Mouse (Mus musculus) telencephalon, adult 2 months (tissue): ENCODE measurements around the gene Gdnf.
A peak's percentile ranks its signal among the peaks of the same experiment; 100 is the strongest.

ENCODE experiments used
- DNase-seq: peaks from one replicate; pipeline ENCODE4 v3.0.0-alpha.2; 2011; ENCODE audit warnings: low read depth, low spot score

Gdnf gene

DNA sequence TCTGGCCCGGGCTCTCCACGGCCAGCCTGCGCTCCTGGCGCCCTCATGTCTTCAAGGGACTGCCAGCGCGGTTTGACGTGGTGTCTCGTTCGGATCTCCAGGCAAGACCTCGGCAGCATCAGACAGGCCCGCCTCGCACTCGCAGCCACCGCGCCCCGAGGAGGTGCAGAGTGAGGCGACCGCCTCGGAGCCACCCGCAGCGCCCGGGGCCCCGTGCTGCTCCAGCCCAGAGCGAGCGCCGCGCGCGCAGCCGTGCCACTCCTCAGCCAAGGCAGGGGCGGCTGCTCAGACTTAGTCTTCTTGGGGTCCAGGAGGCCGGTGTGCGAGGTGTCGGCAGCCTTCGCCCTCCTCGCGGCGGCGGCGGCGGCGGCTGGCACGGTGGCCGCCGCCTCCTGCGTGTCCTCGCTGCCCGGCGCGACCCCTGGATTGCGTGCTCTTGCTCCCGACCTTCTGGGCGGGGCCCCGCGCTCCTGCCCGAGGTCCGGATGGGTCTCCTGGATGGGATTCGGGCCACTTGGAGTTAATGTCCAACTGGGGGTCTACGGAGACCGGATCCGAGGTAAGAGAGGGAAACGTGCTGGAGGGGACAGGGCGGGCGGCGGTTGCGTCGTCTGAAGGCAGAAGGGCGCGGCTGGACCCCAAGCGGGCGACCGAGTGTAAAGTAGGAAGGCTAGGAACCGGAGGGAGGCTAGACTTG lies at the start of gene Gdnf:
Gene Gdnf (plus strand): TSS at position 291 of the 697 bp plus-strand sequence.
- DNase-seq = no peak

- DNase-seq = no peak
Measured at GRCm38 (mm10) chr15:7767166-7767565, 43.5 kb upstream of the Gdnf start.

DNA sequence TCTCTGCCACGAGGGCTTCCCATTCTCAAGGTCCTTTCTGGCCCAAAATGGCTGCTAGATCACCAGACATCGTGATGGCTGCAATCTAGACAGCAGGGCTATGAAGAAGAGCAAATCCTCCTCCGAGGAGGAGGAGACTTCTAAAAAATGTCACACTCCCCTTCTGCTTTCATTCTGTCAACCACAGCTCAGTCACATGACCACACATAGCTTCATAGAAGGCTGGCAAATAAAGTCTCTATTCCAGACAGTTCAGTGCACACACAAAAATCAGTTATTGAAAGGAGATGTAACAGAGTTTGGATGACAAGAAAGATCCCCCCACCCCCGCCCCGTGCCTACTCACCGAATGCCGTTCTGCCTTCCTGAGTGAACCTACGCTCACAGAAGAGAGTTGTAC lies 37.7 kb upstream of the Gdnf start:
- DNase-seq = no peak

GRCm38 (mm10) chr15:7781517-7781916 lies 29.1 kb upstream of the Gdnf start:
- no peak for DNase-seq

DNA sequence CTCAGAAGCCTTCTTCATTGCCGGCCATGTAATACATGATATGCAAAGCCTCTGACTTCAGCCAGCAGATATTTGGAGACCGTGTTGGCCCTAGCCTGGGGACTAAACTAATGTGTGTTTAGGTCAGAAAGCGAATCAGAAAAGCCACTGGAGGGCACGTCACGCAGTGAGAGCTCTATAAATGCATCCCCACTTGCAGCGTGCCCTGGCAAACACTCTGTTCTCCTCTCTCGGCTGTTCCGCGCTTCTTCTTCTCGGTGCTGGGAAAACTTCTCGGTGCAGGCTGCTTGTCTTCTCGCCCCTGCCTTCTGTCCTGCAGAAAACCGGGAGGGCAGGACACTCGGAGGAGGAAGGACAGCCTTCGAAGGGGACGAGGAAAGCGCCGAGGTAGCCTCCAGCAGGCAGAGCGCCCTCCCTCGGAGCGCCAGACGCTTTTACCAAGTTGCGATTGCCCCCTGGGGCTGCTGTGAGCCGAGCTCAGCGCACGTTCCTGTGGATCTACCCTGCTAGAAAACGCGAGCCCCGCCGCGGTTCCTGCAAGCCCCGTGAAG lies 730 bp upstream of the Gdnf start:
- DNase-seq = no peak

DNA sequence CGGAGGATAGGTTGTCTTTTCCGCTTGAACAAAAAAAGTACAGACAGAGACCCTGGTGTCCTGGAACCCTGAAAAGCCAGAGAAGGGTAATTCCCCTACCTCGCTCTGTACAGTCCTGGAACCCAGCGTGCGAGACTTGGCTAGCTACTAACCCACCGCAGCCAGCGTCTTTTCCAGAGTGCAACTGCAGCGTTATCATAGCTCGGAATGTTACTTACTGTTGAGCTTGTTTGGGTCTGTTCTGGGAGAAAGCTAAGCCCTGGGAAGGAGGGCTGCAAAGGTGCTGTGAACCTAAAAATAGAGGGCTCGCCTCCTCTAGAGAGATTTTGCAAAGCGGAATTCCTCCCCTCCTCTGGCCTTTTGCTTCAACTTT lies 593 bp downstream of the Gdnf start:
- no peak for DNase-seq

DNA sequence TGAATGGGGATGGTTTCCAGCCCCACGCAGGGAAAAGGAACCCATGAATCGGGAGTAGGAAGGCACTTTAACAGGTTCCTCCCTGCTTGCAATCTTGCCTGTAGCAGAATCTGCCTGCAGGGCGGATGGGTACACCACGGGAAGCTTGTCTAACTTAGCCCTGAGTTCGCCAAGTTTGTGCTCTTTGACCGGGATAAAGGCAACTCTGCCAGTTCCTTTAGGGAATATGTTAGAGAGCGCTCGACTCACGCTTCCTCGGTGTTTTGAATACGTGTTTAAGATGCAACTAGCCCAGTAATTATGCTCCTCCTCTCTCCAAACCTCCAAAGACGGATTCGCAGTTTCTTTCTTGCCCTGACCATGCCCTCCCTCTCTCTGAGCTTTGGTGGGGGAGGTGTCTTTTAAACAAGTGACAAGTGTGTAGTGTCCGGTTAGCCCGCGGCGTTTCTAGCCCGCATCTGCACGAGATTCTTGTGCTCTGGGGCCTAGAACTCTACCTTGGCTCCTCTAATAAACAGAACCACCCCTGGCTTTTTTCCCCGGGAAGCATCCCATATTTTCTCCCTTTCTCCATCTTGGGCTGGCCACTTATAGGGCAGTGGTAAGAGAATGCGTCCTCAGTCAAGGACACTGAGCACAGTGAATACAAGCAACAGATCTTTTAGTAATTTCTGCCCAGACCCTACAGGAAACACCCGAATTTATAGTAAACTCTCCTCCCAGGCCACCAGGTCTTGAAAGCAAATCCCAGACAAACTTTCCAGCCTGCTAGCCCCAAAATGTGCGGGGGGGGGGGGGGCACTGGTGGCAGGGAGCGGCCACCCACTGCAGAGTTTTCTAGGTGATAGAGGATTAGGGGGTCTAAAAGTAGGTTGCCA lies 1.4 kb downstream of the Gdnf start:
- no peak for DNase-seq

DNA sequence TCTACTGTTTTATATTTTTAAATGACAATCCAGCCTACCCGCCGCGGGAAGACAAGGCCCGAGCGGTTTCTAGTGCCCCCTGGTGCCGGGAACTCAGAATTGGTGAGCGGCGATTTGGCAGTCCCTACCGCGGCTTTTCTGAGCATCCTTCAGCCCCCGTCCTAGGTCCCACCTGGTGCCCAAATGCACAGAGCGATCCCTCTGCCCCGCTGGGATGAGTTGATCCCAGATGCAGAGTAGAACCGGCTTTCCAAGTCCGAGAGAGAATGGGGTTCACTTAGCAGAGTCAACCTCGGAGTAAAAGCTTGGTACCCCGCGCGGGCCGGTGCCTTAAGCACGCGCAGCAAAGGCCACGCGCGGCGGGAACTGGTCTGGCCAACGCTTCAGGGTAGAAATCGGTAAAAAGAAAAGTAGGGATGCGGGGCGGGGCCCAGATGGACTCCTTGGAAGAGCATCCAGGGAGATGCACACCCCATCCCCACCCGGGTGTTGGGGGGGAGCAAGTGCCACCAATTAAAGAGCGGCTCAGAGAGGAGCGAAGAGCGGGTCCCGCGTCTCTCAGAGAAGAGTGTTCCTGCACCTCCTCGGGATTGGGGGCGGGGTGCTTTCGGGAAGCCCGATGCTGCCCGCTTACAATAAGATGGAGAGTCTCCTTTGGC lies 2.4 kb downstream of the Gdnf start:
- peak; percentile 26 for DNase-seq

DNA sequence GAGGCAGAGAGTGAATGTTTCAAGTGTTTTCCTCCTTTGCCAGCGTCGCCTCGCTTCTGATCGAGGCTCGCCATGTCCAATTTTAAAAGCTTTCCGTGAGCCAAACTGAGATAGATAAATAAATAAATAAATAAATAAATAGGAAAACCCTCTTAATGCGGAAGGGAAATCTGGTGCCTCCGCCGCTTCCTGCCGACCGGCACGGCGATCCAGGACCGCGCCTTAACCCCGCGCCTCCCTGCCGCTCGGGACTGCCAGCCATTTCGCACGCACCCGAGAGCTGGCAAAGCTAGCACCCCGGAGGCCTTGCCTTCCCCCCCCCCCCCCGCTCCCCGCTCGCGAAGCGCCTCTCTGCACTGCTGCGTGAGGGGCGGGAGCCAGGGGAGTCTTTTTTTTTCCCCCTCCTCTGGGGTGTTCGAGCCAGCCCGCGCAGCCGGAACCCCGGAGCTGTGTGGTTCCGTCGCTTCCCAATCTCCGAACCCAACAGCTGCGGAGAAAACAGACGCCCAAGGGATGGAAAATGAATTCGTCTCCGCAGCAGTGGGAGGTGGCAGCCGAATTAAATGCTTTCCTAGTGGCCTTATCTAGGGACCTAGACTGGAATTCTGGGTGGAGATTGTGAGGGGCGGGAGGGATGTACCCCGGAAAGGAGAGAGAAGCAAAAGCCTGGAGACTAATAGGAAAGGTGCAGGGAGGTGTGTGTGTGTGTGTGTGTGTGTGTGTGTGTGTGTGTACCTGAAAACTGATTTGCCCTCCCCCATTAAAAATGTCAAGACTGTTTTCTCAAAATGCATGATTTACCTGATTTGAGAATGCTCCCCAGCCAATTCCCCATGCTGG lies 3.1 kb downstream of the Gdnf start:
- DNase-seq = no peak

DNA sequence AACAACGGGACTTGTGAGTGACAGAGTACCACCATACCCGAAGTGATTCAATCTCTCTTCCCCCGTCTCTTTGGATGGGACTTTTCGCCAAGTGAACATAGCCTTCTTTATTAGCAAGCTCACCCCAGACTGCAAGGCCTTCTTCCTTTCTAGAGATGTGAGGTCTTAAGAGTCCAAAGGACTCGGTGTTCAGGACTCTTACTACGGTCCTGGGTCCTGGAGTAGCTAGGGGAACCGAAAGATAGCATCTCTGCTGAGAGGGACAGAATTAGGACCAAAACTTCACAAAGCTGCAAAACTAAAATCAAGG lies 3.7 kb downstream of the Gdnf start:
- no peak for DNase-seq

DNA sequence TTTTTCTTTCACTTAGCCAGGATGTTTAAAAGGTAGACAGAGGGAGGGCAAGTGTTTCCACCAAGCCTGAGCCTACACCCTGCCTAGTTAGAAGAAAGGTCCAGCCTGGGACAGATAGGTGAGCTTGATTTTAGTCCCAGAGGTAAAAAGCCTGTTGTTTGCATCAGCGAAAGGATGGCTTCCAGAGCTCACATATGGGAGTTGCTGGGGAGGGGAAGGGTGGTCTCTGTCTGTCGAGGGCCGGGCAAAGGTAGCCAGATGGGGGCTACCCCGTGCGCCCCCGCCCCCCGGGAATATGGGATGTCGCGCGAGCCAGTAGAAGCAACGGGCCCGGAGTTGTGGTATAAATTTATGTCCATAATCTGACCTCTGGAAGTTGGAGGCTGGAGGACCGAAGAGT lies 4.3 kb downstream of the Gdnf start:
- DNase-seq = no peak

DNA sequence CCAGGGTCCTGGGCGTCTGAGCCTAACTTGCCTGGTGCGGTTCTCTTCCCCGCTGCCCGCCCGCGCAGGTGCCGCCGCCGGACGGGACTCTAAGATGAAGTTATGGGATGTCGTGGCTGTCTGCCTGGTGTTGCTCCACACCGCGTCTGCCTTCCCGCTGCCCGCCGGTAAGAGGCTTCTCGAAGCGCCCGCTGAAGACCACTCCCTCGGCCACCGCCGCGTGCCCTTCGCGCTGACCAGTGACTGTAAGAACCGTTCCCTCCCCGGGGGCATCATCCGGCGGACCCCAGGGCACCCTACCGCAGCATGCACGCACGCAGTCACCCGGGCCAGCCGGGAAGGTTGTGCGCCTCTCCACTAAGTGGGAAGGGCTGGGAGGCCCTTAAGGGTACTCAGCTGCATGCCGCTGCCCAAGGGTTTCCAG lies 4.9 kb downstream of the Gdnf start:
- no peak for DNase-seq

- DNase-seq = no peak
Measured at GRCm38 (mm10) chr15:7823886-7824285, 13.2 kb downstream of the Gdnf start.

- DNase-seq = no peak
Measured at GRCm38 (mm10) chr15:7825530-7825929, 14.9 kb downstream of the Gdnf start.

DNA sequence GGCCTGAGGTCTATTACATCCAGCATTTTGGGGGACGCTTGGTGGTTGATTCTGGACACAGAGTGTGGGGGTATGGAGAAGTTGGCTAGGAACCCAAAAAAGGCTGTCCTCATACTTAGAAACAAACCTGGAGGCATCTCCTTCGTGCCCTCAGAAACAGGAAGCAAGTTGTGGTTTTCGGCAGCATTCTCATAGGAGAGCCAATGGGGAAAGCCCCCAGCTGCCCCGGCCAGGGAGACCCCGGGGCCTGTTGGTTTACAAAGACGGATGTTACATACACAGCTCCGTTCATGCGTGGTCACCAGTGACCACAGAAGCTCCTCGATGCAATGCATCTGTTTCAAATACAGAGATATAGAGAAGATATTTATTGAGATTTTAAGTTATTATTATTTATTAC lies 24.8 kb downstream of the Gdnf start:
- no peak for DNase-seq

DNA sequence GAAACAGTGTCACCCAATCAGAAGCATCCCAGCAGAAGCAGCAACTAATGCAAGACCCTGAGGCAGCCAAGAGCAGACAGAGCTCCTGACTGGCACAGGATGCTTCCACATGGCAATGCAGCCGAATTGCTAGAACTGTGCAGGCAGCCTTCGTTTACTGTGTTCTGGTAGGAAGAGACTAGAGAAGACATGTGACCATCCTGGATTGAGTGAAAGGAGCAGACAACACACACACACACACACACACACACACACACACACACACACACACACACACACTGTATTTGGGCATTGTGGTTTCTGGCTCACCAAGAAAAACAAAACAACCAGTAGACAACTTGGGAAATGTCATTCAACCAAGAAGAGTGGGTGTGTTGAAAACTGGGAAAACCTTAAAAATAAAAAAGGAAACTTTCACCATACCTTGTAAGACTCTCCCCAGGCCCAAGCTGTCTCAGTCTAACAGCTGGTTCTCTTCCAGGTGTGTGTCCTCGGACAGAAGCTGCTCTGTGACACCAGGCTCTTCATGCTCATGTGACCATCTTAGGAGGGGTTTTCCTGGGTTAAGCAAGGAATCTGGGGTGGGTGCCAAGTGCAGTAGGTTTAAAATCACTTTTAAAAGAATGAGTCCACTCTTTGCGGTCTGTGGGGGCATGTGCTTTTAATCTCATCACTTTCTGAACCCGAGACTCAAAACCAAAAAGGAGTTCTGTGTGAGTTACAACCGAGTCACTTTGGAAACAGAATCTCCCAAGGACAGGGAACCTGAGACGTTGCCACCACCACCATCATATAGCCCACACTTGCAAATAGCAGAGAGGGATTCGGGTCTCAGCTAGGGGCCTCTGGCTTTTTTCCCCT lies 27.6 kb downstream of the Gdnf start:
- no peak for DNase-seq

GRCm38 (mm10) chr15:7838921-7839309 lies 28.3 kb downstream of the Gdnf start:
- DNase-seq = no peak

GRCm38 (mm10) chr15:7841664-7842063 lies 31.0 kb downstream of the Gdnf start:
- DNase-seq = no peak

- no peak for DNase-seq
Measured at GRCm38 (mm10) chr15:7842398-7842797, 31.8 kb downstream of the Gdnf start.

- DNase-seq = no peak
Measured at GRCm38 (mm10) chr15:7857418-7857817, 46.8 kb downstream of the Gdnf start.

DNA sequence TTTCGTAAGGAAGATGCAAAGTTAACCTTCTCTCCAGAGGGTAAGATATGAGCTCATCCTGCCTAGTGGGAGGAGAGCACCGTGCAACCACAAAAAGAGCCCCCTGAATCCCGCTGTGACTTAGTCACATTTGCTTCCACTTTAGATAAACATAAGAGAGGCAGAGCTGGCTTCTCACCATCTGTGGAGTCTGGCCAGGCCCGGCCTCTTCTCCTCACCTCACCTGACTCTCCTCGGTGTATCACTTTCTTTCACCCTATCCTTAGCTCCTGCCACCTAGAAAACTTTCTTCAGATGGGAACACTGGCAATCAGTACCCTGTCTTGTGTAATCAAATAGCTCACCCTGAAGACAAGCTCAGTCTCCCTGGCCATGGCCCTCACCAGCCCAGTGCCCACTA lies 48.2 kb downstream of the Gdnf start:
- no peak for DNase-seq
